Comparison of ENCODE assay signal across 8 mouse cellular contexts in the genomic region with DNA sequence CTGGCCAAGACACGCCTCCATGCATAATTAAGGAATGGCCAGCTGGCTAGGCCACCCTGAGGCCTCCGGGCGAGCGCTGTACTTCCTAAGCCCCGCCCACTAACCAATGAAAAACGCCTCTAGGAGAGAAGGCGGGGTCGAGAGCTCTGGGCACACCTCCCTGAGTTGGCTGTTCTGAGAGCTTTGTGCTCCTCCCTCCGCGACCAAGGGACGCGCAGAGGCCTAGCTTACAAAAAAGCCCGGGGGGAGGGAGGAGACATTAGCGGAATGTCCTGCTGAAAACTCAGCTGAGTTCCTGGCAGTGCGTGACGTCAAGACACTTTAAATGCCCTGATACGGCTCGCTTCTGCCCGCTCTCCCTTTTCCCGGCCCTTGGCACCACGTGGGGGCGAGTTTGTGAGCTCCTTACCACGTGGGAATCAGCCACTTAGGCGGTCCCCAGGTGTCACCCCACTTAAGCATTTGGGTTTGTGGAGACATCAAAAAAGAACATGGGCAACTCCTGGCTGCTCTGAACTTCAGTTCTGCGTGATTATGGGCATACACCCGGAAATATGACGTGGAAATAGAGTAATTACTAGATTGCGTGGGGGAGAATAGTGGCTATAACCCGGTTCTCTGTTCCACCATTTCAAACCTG. TPM values are rescaled to one million over a fixed set of nuclear protein-coding genes. Genes with fewer than 3 reads are reported as not detected.
DNase-seq lines count a peak whose midpoint lies in the region; ATAC-seq lines count a peak whose summit lies in the region.

A gene (minus strand): TSS at position 29 of the 640 bp plus-strand sequence.

- H3K79me2 ChIP-seq in macrophage (ENCODE audit: inconsistent target): peaks cover 45% of the 10 kb centered on the region

- H3K36me3 ChIP-seq in hindbrain, embryonic 16.5 days (ENCODE audit: control insufficient read depth, insufficient read depth, low read length): no peaks in the 10 kb centered on the region
- H3K36me3 ChIP-seq in macrophage (ENCODE audit: inconsistent target): no peaks in the 10 kb centered on the region

- H3K9ac ChIP-seq in hindbrain, embryonic 16.5 days (ENCODE audit: low read depth, low read length): peak within 1 kb of the TSS; percentile 84

- peak; percentile 100 for ATAC-seq in hindbrain, embryonic 16.5 days

- H3K27ac ChIP-seq in hindbrain, embryonic 16.5 days (ENCODE audit: low read depth, low read length): peak within 1 kb of the TSS; percentile 87
- H3K27ac ChIP-seq in macrophage: peak within 1 kb of the TSS; percentile 84

- H3K4me3 ChIP-seq in hindbrain, embryonic 16.5 days (ENCODE audit: low read length): peak within 1 kb of the TSS; percentile 94
- H3K4me3 ChIP-seq in macrophage (ENCODE audit: inconsistent target): peak within 1 kb of the TSS; percentile 93

- under 1% methylated on average over 29 of the region's 29 CpGs for WGBS in hindbrain, embryonic 16.5 days
- 2% methylated on average over 28 of the region's 29 CpGs for WGBS in macrophage (ENCODE audit: missing documents)

- H3K9me3 ChIP-seq in hindbrain, embryonic 16.5 days (ENCODE audit: control insufficient read depth, low read length): no peaks in the 10 kb centered on the region

- DNase-seq in T-cell, adult 2 months (ENCODE audit: low spot score): peak; percentile 97
- peak; percentile 100 for DNase-seq in cerebellum, postnatal 25 days
- DNase-seq in gastrocnemius, adult 18-20 months (ENCODE audit: low spot score): peak; percentile 100
- DNase-seq in left cerebral cortex, adult 18-20 months (ENCODE audit: low spot score in 2 of 2): peak; percentile 99 to 100
- peak; percentile 98 for DNase-seq in right cerebral cortex, adult 18-20 months
- peak; percentile 100 for DNase-seq in urinary bladder, postnatal 10 days (ENCODE audit: low spot score)

- no peaks in the 10 kb centered on the region for H3K27me3 ChIP-seq in hindbrain, embryonic 16.5 days (replicated peaks; ENCODE audit: control insufficient read depth, insufficient read depth, low read length)

- peaks cover 14% of the 10 kb centered on the region for H3K4me1 ChIP-seq in hindbrain, embryonic 16.5 days (ENCODE audit: control insufficient read depth, insufficient read depth, low read depth, low read length)

- H3K4me2 ChIP-seq in hindbrain, embryonic 16.5 days (ENCODE audit: low read length): peak within 1 kb of the TSS; percentile 83

RNA-seq across cellular contexts. Expression of the gene that starts here (rescaled TPM):
- total RNA-seq in gastrocnemius, adult 18-20 months (2021): 10 to 100 TPM; 38.1 to 48.6 TPM
- polyA plus RNA-seq in hindbrain, embryonic 16.5 days (2015; fragmentation: Nextera tagmentation; extraction: Ambion mirVana): 49.2 and 49.5 TPM in 2 replicates
- 10 to 100 TPM; 38.8 to 46.7 TPM for total RNA-seq in left cerebral cortex, adult 18-20 months (2021)
- 100 to 1,000 TPM; 112 to 644 (median 259) TPM for total RNA-seq in macrophage (2018; cell fraction: chromatin; rRNA removed)
- 100 to 1,000 TPM in 6 of 26 experiments, 10 to 100 TPM in 20; 55.8 to 122 (median 79.2) TPM for total RNA-seq in macrophage (2018; cell fraction: cytosol; rRNA removed)
- total RNA-seq in macrophage (2018; cell fraction: nucleus; rRNA removed): 100 to 1,000 TPM in 22 of 26 experiments, 10 to 100 TPM in 4; 80.4 to 475 (median 153) TPM
- 44.1 to 73.6 TPM (median 66.6 TPM) in 3 replicates for polyA plus RNA-seq in macrophage (2018)

Comparison
In these comparisons a context has a peak if more than half of its experiments do, and no peak if none do; other contexts are left out.
1. Peak in every context shown above with its lines: DNase-seq, ATAC-seq, H3K4me3 ChIP-seq and H3K27ac ChIP-seq.